Mouse (Mus musculus): ENCODE data around the gene Pvalb. TPM values are rescaled to one million over a fixed set of nuclear protein-coding genes. Genes with fewer than 3 reads are reported as not detected.

The Pvalb gene
- total RNA-seq, 2 experiments from 2014 or later, result 0.76 to 0.95 TPM

- no peak for DNase-seq
Observed at GRCm38 (mm10) chr15:78195096-78195880, 10.9 kb downstream of the Pvalb start.

DNA sequence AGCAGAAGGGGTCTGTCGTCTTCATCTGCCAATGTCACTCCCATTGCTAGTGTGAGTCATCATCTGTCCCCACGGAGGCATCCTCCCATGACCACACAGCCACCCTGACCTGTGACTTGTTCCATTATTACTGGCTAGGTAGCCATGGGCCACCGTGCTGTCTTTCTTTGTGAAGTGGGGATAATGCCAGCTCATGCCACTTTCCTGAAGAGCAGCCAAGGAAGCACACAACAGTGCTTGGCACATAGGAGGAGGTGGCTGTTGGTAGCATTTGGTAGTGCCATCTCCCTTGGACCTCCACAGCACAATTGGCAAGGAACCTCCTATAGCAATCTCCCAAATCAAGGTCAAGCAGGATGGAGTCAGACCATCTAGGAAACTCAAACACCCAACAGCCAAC, 11.9 kb downstream of the Pvalb start:
- no peak for DNase-seq

DNA sequence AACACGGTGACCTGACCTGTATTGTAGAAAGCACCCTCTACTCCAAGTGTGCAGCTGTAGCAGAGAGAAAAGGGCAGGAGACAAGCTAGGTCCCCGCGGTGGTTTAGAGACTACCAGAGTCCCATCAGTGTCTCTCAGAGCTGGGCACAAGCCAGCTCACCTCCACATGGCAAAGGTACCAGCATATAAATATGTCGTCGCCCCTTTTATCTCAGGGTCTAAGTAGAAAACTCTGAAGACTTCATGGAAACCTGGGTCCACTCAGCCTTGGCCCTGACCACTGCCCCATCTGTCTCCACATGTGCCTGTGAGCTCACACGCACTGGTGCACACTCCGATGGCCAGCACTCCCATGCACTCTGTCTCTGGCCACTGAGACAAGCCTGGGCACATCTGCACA, 16.6 kb downstream of the Pvalb start:
- no peak for DNase-seq

DNA sequence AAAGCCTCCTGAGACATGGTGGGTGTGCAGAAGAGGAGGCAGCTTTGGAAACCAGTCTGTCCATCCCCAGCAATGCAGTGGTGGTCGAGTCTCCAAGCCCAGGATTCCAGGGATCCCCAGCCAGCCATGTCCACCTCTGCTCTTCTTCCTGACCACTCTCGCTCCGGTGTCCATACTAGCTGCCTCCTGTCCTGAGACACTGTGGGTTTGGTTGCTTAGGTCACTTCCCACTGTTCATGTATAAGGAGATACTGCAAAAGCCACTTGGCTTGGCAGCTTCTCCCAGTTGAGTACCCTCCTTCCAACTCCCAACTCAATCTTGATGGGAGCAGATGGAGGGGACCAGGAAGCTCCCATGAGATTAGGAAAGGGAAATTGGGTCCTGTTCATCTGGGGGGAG, 17.7 kb downstream of the Pvalb start:
- no peak for DNase-seq

GRCm38 (mm10) chr15:78186906-78187305, 19.3 kb downstream of the Pvalb start:
- DNase-seq, result no peak

DNA sequence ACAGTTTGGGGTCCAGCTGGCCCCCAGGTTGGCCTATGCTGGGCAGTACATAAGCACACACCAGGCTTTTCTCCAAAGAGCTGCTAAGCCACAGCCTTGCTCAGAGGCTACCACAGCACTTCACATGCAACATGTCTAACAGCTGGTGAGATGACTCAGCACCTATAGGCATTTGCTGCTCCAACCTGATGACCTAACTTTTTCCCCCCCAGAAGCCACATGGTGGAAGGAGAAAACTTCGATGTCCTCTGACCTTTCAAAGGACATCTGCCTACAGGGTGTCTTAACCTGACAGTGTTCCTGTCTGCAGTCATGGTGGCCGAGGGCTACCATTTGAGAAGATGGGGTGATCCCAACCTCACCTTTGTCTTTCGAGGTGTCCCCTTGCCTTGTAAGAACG, 20.6 kb downstream of the Pvalb start:
- DNase-seq, result no peak

DNA sequence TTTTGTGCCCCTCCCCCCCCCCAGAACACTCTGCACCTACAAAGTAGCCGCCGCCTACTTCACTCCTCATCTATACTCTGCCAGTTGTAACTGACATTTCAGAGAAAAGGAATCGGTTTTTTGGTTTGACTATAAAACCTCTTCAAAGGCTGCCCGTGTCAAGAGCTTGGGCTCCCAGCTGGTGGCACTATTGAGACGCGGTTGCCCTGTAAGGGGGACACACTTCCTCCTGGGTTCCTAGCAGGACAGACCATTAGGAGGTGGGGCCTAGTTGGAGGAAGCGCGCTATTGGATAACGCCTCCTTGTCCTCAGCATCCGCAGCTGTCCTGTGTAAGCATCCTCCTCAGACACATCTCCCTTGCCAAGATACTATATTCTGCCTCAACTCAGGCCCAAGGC, 21.3 kb downstream of the Pvalb start:
- DNase-seq, result peak; percentile 64

- peak; percentile 30 for DNase-seq
Observed at GRCm38 (mm10) chr15:78181701-78182405, 24.3 kb downstream of the Pvalb start.

- no peak for DNase-seq
Observed at GRCm38 (mm10) chr15:78179775-78180174, 26.4 kb downstream of the Pvalb start.

- peak; percentile 88 for DNase-seq
Observed at GRCm38 (mm10) chr15:78178397-78178796, 27.8 kb downstream of the Pvalb start.

- DNase-seq, result no peak
Observed at GRCm38 (mm10) chr15:78177257-78177656, 28.9 kb downstream of the Pvalb start.

DNA sequence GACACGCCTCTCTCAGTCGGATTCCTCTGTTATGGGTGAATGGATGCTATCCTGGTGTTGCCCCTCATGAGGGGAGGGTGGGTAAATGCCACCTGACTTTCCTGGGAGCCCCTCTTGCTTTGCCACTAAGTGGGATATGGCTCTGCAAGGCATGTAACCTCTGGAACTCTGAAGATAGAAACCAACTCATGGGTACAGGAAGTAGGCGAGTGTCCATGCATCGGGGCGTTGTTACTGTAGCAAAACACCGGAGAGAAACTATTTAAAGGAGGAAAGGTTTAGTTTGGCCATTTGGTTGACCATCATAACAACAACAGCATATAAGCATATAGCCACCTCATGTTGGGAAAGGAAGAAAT, 31.3 kb downstream of the Pvalb start:
- DNase-seq, result no peak

DNA sequence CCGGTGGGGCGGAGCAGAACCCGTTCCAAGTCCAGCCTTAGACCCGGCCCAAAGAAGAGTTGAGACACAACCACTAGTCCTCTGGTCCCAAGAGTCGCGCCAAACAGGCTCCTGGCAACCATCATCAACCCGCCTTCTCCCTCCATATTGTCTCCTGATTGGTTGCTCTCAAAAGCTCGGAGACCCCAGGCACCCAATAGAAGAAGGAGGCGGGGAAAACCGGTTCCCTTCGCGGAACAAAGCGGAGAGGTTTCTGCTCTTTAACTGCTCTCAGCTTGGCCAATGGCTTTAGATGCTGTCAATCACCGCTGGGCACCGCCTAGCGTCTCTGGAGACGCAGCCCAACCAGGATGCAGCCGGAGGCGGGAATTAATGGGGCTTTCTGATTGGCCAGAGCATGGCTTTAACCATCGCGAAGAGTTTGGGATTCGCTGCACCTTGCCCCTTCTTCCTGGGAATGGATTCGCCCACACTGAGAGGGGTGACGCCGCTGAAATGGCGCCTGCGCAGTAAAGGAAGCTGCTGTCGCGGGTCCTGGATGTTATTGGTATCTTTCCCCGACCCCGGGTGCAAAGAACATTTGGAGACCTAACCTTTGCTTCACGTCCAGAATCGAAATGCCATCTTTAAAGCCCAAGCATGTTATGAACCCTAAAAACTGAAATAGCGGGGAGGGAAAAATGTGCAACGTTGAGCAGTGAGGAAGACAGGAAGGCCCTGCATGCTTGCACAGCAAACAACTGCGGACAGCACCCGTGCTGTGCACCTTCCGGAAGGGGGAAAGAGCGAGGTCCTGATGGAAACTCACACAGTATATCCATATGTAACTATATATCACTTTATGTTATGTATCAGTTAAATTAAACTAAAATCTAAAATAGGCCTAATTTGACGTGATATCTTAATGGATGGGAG, 32.0 kb downstream of the Pvalb start, which contains the start of gene Ift27:
TSS of gene Ift27 (minus strand) at position 136 of the 915 bp plus-strand sequence.
- peak; percentile 97 for DNase-seq

DNA sequence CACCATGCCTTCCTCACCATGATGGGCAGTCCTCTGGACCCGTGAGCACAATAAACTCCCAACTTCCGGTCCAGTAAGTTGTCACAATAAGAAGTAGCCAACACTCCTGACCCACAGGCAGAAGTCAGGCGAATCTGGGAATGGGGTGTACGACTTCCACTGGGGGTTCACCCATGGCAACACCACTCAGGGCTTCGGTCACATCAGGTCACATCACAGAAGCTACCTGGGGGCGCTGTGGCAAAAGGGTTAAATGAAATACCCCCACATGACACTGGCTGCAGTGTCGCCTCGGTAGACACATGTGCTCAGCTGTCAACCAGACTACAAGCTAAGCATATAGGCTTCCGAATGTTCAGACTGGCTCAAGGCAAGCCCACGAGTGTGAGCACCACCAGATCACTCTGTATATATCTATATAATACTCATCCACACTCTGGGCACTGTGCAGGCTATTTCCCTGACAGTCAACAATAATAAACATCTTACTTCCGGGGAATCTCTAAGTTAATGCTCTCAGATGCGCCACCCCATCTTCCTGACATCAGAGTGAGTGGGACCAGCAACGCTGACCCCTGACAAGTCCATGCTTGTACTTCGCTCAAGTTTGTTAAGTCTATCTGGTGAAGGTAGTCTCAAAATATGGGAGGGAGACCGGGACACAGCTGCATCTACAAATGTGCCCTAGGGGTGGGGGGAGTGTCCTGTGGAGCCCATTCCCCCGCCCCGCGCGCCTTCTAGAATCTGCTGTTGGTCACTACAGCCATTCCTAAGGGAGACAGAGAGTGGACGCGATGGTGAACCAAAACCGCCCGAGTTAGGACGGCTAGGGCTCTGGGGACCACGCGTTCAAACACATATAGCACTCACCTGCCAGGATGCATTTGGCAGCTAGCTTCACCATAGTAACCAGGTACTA, 33.0 kb downstream of the Pvalb start:
- DNase-seq, result no peak

DNA sequence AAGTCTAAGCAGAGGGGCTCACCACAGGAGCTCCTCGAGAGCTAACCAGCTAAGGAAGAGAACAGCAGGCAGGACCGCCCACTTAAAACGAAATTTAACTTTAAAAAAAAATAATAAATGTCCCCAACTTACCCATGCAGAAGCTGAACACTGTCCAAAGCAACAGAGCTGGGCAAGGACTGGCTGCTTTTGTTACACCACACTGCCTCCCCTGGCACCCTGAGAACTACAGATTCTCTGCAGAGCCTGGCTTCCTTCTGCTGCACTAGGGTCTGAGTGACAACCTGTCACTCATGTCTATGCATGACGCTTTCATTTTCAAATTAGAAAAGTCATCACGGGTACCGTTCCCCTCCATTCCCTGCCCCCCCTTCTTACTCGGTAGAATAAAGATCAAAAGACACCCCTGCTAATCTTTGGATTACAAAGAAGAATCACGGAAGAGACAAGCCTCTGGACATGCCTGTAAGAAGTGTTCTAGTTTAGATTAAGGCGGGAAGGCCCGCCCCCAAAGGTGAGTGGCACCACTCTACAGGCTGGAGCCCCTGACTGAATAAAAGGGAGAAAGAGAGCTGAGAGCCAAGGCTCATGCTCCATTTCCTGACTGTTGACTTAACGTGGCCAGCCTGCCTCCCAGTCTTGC, 33.8 kb downstream of the Pvalb start:
- DNase-seq, result no peak

DNA sequence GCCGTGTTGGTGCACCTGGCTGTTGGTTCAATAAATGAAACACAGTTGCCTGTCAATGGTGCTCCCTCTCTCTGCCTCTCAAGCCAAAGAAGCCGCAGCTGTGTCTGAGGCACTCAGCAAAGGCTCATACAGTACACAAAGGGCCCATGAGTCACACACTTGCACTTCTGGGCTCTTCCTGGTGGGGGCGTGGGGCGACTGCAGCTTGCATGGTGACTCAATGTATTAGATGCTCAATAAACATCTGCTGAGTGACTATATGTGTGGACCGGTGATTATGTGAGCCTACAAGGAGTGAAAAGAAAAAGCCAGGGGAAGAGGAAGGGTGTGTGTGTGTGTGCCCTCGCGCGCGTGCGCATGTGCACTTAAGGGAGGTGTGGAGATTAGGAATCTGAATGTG, 34.5 kb downstream of the Pvalb start:
- DNase-seq, result no peak

DNA sequence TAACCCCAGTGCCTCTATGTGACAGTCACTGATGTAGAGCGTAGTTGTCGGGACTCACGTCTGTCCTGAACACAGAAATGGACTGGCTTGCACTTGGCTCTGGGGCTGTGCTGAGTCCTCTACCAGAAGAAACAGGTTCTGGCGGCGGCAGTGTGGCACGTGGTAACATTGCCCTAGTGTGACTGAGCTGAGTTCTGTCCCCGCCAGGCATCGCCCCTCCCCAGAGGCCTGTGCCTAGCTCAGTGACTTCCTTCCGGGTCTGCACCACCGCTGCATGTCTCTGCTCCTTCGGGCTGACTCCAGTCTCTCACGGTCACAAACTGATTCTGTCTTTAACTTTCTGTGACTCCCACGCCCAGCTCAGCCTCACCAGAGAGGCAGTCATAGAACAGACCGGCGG, 35.5 kb downstream of the Pvalb start:
- no peak for DNase-seq

DNA sequence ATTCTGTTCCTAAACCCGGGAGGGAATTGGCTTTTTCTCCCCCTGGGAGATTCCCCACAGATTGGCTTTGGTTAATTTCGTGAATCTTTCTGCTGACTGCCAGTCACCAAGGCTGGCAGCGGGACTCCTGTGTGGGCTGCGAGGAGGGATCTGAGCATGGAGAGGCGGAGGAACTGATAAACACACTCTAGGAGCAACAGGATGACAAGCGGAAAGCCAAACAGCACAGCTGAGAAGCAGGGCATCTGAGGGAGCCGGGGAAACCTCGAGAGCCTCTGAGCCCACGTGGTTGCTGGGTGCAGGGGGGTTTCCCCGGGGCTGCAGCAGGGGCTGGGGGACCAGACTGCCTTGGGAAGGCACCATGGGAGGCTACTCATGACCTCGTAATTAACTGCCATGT, 36.6 kb downstream of the Pvalb start:
- DNase-seq, result no peak

- DNase-seq, result no peak
Observed at GRCm38 (mm10) chr15:78165292-78165691, 40.9 kb downstream of the Pvalb start.

GRCm38 (mm10) chr15:78164466-78164865, 41.7 kb downstream of the Pvalb start:
- no peak for DNase-seq

DNA sequence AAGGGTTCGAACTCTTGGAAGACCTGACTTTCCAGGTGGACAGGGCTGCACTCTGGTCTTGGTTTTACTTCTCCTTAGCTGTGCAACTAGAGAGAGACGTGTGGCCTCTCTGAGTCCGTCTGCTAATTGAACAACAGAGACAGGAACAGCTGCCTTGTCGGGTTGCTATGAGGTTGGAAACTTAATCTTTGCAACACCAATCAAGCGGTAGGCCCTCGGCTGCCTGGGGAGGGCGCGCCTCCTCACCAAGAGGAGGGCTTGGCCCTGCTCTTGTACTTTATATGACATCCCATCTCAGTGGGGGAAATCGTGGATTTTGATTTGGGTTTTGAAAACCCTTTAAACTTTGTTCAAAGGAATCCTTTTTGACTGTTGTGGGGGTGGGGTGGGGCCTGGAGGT, 44.3 kb downstream of the Pvalb start:
- DNase-seq, result no peak

Data from heart, postnatal 4 days (tissue).